Mouse (Mus musculus) limb, embryonic 10.5 days (tissue): ENCODE measurements around the gene Chadl. TPM values are rescaled to one million over a fixed set of nuclear protein-coding genes. Genes with fewer than 3 reads are reported as not detected.
A peak's percentile ranks its signal among the peaks of the same experiment; 100 is the strongest.
"Not testable (repeated sequence)": the region's sequence is repeated elsewhere in the genome, so short reads cannot be mapped to it uniquely, and the experiment has no call there.

Experiments
- DNase-seq: peaks from one replicate; pipeline ENCODE4 v3.0.0-alpha.2; 2017; ENCODE audit warnings: low spot score
- H3K27ac ChIP-seq: fragments of 300-500 bp; sonication (generic); 2 replicates; pipeline ENCODE4 v1.5.1; 2016; ENCODE audit warnings: mild to moderate bottlenecking
- H3K27me3 ChIP-seq: fragments of 300-500 bp; sonication (generic); 2 replicates; pipeline ENCODE4 v1.6.1; 2016; ENCODE audit warnings: low read depth, mild to moderate bottlenecking; ENCODE audit not compliant: poor library complexity, severe bottlenecking
- H3K36me3 ChIP-seq: fragments of 300-500 bp; sonication (generic); 2 replicates; pipeline ENCODE4 v1.6.1; 2016; ENCODE audit warnings: mild to moderate bottlenecking, moderate library complexity
- H3K4me1 ChIP-seq: fragments of 300-500 bp; sonication (generic); 2 replicates; pipeline ENCODE4 v1.6.1; 2016
- H3K4me3 ChIP-seq: fragments of 300-500 bp; sonication (generic); 2 replicates; pipeline ENCODE4 v1.5.1; 2016; ENCODE audit warnings: mild to moderate bottlenecking, moderate library complexity
- H3K9me3 ChIP-seq: fragments of 300-500 bp; sonication (generic); replicated peaks from 2 replicates; pipeline ENCODE4 v1.6.1; 2016; ENCODE audit warnings: mild to moderate bottlenecking
- WGBS: fragments of 180-500 bp; shearing (Covaris S2); methylation state at CpG from one replicate; pipeline ENCODE4 v1.1.7; 2016; 5-methylcytosine and 5-hydroxymethylcytosine counted together
- polyA plus RNA-seq: library from polyadenylated mRNA; unstranded; fragments of >200 nt; fragmentation: Nextera tagmentation; extraction: Ambion mirVana; gene quantifications from 2 replicates; pipeline ENCODE4 v1.2.1, GENCODE M21; 2016

The Chadl gene
- polyA plus RNA-seq = 1.3 and 2.4 TPM in 2 replicates

DNA sequence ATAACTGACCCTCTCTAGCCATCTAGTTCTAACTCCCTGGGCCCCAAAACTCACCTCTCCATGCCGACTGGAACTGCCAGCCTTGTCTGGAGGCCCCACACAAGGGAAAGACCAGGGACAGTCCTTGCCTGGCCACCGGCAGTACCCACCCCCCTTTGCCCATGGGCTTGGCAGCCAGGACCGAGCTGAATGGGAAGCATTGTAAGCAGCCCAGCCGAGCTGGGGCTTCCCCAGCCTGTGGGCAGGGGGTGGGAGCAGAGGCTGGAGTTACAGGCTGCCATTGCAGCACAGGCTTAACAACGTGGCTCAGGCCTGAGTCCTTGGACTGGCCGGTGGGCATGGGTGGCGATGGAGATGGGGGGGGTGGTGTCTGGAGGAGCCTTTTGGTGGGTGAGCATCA is at the start of gene Chadl:
Gene Chadl, minus strand, starts transcription at position 113 of the 400 bp plus-strand sequence.
- peak within 1 kb of the TSS; percentile 28; the same call in 1 of the 2 replicates for H3K27ac ChIP-seq

DNA sequence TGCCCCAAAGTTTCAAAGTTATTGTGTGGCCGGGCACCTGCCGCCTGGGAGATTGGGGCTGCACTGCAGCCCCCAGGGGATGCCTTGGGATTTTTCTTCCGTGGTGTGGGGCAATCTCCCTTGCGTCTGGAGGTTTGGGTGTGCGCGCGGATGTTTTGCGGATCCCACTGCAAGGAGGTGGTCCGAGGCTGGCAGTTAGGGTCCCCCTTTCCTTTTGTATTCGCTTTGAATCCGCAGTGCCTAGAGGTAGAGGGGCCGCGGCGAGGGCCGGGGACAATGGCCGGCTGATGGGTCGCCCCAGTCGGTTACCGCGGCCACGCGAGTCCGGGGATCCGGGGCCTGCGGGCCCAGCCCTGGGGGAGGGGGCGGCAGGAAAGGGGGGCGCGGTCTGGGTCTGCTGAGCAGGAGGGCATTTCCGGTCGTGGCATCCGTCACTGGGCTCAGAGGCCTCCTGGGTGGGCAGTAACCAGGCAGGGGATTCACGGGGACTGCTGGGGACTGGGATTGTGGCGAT is 48.6 kb upstream of the Chadl start:
- peaks cover 12% of the 10 kb centered on the region; the same call in 1 of the 2 replicates for H3K36me3 ChIP-seq
- DNase-seq = peak; percentile 86
- peak overlapping the region; percentile 98 for H3K27ac ChIP-seq
- H3K27me3 ChIP-seq = no peaks in the 10 kb centered on the region
- peaks cover 18% of the 10 kb centered on the region for H3K4me1 ChIP-seq
- WGBS = under 1% methylated on average over 32 of the region's 33 CpGs
- no peaks in the 10 kb centered on the region for H3K9me3 ChIP-seq
- peak overlapping the region; percentile 93 for H3K4me3 ChIP-seq

More for the DNA sequence above, at the start of gene Chadl:
- no peak for DNase-seq
- no peak within 1 kb of the TSS for H3K4me3 ChIP-seq
- peaks cover 3% of the 10 kb centered on the region for H3K36me3 ChIP-seq
- H3K4me1 ChIP-seq = peaks cover 30% of the 10 kb centered on the region
- no peaks in the 10 kb centered on the region for H3K9me3 ChIP-seq
- peaks cover 54% of the 10 kb centered on the region for H3K27me3 ChIP-seq
- 65% methylated on average over 7 of the region's 7 CpGs for WGBS

DNA sequence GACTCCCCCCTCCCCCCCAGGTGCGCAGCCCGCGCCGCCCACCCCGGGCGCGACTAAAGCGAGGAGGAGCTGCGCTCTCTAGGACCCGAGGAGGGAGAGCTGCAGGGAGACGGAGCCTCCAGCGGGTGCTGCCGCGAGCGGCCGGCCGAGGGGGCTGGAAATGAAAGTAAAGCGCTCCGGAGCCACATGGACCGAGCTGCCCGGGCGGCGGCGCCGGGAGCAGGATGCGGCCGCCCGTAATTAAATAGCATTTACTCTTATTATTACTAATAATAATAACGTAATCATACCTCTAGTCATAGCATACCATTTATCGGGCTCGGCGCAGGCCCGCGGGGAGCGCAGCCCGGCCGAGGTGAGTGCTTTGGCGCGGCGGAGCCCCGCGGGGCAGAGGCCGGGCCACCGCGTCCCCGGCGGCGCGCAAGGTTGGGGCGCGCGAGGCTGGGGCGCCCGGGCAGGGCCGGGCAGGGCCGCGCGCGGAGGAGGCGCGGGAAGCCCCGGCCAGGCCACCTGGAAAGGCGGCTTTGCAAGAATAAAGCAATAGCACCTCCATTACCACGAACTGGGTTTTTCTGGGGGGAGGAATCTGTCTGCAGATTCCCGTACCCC is 48.0 kb upstream of the Chadl start, which contains the start of the genes Zc3h7b and Rangap1:
Gene Zc3h7b, plus strand, starts transcription at position 66 of the 609 bp plus-strand sequence.
Gene Rangap1, minus strand, starts transcription at position 539 of the 609 bp plus-strand sequence.
- H3K4me1 ChIP-seq = peaks cover 18% of the 10 kb centered on the region
- H3K27me3 ChIP-seq = no peaks in the 10 kb centered on the region
- no peaks in the 10 kb centered on the region for H3K9me3 ChIP-seq
- peaks cover 12% of the 10 kb centered on the region; the same call in 1 of the 2 replicates for H3K36me3 ChIP-seq
- peak within 1 kb of the TSS; percentile 98 for H3K27ac ChIP-seq
- DNase-seq = peak; percentile 84
- WGBS = under 1% methylated on average over 65 of the region's 65 CpGs
- peak within 1 kb of the TSS; percentile 93 for H3K4me3 ChIP-seq

DNA sequence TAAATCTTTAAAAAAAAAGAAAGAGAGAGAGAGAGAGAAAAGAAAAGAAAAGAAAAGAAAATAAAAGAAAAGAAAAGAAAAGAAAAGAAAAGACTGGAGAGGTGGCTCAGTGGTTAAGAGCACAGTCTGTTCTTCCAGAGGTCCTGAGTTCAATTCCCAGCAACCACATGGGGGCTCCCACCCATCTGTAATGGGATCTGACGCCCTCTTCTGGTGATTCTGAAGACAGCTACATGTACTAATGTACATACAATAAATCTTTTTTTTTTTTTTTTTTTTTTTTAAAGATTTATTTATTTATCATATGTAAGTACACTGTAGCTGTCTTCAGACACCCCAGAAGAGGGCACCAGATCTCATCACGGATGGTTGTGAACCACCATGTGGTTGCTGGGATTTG is 45.3 kb upstream of the Chadl start:
- DNase-seq, H3K27ac ChIP-seq, H3K36me3 ChIP-seq, H3K9me3 ChIP-seq, H3K4me3 ChIP-seq, H3K27me3 ChIP-seq: not testable (repeated sequence)
- peaks cover 18% of the 10 kb centered on the region for H3K4me1 ChIP-seq
- 47% methylated on average over 2 of the region's 2 CpGs for WGBS

DNA sequence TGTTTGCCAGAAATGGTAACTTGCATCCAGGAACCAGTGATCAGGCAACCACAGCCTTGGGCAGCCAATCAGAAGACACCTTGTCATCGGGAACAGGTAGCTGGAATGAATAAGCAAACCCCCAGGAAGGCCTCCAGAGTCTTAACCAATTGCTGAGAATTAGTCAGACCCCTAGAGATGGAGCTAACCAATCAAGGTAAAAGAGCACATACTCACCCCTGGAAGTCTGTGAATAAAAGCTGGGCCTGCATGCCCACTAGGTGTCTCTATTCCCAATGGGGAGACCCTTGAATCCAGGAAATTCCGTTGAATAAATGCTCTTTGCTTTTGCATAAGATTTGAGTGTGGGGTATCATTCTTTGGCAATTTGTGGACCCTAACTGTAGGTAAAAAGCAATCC is 42.8 kb upstream of the Chadl start:
- peaks cover 8% of the 10 kb centered on the region for H3K4me1 ChIP-seq
- no peaks in the 10 kb centered on the region for H3K9me3 ChIP-seq
- WGBS = 8% methylated on average over 2 of the region's 2 CpGs
- no peak overlapping the region for H3K27ac ChIP-seq
- no peaks in the 10 kb centered on the region for H3K36me3 ChIP-seq
- H3K27me3 ChIP-seq = no peaks in the 10 kb centered on the region
- no peak overlapping the region for H3K4me3 ChIP-seq
- no peak for DNase-seq

DNA sequence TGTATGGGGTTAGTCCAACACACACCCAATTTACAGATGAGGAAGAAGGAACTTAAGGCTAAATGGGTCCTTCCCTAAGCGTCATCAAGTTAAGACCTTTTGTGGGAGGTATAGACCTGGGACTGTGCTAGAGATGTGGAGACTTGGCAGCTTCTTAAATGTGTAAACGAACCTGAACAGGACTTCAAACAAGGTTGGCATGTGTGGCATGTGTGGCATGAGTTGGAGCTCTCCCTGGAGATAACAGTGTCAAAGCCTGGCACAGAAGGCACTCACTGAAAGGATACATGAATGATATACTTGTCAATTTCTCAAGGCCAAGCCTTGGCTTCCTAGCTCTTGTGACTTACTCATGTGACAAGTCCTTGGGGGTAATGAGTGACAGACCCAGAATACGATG is 42.2 kb upstream of the Chadl start:
- H3K36me3 ChIP-seq = no peaks in the 10 kb centered on the region
- no peaks in the 10 kb centered on the region for H3K27me3 ChIP-seq
- H3K27ac ChIP-seq = no peak overlapping the region
- WGBS = 79% methylated on average over 3 of the region's 3 CpGs
- H3K4me3 ChIP-seq = no peak overlapping the region
- peaks cover 4% of the 10 kb centered on the region for H3K4me1 ChIP-seq
- DNase-seq = no peak
- H3K9me3 ChIP-seq = no peaks in the 10 kb centered on the region

DNA sequence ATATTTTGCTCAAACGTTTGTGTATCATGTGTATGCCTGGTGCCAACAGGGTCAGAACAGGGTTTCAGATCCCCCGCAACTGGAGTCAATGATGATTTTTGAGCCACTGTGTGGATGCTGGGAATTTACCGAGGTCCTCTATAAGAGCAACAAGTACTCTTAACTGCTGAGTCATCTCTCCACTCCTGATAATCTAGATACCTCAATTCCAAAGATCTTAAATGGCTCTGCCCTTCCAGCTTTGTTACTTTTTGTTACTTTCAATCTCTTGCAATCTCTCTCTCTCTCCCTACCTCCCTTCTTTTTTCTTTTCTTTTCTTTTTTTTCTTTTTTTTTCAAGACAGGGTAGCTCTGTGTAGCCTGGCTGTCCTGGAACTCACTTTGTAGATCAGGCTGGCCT is 38.0 kb upstream of the Chadl start:
- H3K4me1 ChIP-seq = no peaks in the 10 kb centered on the region
- H3K27ac ChIP-seq = no peak overlapping the region
- H3K4me3 ChIP-seq = no peak overlapping the region
- no peaks in the 10 kb centered on the region for H3K36me3 ChIP-seq
- DNase-seq = no peak
- 57% methylated on average over 3 of the region's 3 CpGs for WGBS
- no peaks in the 10 kb centered on the region for H3K27me3 ChIP-seq
- no peaks in the 10 kb centered on the region for H3K9me3 ChIP-seq

DNA sequence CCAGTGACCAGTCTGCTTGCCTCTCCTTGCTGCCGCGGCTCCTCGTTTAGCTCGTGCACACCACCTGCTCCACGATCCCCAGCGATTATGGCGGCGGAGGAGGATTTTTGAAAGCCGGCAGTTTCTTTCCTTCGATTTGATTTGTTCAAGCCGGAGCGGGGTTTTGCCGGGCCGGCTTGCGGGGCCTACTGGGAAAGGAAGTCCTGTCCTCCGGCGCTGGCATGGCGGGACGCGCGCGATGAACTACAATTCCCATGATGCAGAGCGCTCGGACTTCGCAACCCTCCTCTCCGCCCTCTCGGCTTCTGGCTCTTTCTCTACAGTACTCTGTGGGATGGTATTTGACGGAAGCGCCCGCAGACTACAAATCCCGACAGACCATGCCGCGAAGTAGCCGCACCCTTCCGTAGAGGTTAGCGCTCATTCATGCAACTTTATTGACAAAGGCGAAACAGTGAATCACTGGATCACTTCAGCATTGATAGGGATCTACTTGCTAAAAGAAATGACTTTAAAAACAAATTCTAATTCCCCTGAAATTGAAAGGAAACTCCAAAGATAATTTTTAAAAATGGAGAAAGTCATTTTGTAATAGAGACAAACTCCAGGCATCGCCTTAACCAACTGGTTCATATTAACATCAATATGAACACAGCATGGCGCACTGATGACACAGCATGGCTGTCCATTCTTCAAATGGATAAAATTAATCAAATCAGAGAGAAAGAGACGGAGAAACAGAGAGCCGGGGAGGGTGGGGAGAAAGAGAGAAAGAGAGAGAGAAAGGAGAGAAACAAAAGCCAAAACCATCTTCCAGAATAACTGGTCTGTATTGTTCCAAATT is 32.9 kb upstream of the Chadl start:
- Histone ChIP-seq H3K4me1 (peaks cover 16% of the 10 kb centered on the region), H3K9me3 (no peaks in the 10 kb centered on the region), H3K4me3 (peak overlapping the region; percentile 89), H3K27me3 (no peaks in the 10 kb centered on the region), H3K27ac (peak overlapping the region; percentile 90), H3K36me3 (peaks cover 19% of the 10 kb centered on the region)
- WGBS = 6% methylated on average over 41 of the region's 41 CpGs
- peak; percentile 95 for DNase-seq

DNA sequence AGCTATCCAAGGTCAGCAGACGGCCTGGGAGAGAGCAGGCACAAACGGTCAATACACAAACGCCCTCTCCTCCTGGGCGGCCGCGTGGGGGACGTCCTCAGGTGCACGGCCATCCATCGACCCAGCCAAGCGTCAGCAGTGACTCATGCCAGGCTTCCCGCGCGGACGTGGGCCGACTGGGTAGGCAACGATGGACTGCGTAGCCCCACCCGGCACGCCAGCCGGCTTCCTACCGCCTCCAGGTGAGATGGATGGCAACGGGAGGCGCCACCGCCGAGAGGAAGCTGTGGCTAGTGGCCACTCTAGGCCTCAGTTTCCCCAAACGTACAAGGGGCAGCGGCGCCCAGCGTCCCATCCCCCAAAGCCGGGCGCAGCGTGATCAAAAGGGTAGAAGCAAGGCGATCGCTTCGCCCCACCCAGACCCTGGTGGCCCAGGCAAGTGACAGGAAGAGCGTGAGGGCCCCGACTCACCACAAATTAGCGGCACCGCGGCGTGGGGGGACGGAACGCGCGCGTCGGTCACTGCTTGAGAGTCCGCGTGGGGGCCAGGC is 32.2 kb upstream of the Chadl start:
- under 1% methylated on average over 49 of the region's 49 CpGs for WGBS
- H3K4me3 ChIP-seq = peak overlapping the region; percentile 89
- peak; percentile 54 for DNase-seq
- peaks cover 26% of the 10 kb centered on the region for H3K36me3 ChIP-seq
- H3K9me3 ChIP-seq = no peaks in the 10 kb centered on the region
- H3K27me3 ChIP-seq = no peaks in the 10 kb centered on the region
- H3K27ac ChIP-seq = peak overlapping the region; percentile 90
- H3K4me1 ChIP-seq = peaks cover 16% of the 10 kb centered on the region

DNA sequence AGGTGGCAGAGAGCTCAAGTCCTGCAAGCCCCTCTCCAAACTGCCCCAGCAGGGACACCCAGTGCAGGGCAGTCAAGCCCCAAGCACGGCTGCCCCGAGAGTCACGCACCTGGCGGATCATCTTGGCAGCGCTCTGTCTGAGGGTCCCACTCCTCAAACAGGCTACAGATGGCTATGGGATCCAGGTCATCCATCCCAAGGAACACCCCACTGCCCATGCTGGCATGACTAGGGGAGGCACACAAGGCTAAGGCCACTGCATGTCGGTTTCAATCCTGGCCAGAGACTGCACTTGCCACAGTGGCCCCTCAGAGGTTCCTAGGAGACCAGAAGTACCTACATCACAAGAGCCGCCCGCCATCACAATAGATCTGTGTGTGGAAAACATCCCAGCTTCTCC is 28.9 kb upstream of the Chadl start:
- Histone ChIP-seq H3K4me1 (peaks cover 16% of the 10 kb centered on the region), H3K27ac (no peak overlapping the region), H3K4me3 (no peak overlapping the region), H3K9me3 (no peaks in the 10 kb centered on the region), H3K27me3 (no peaks in the 10 kb centered on the region), H3K36me3 (peaks cover 60% of the 10 kb centered on the region)
- WGBS = 98% methylated on average over 8 of the region's 8 CpGs
- DNase-seq = no peak

DNA sequence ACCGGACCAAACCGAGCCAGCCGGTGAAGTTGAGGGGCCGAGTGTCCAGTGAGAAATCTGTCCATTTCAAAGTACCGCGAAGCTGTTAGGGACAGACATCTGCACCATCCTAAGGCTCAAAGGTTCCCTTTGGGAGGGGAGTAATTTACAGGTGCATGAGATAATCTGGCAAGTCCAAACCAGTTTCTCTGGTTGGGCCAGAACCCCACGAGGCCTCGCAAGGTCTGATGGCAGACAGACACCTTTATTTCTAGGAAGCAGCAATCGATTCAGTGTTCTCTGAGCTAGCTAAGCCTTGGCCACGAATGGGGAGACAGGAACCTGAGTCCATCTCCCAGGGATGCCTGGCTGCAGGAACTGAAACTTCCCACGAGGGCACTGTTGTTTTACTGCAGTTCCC is 26.6 kb upstream of the Chadl start:
- H3K9me3 ChIP-seq = no peaks in the 10 kb centered on the region
- peaks cover 83% of the 10 kb centered on the region for H3K36me3 ChIP-seq
- peaks cover 10% of the 10 kb centered on the region for H3K4me1 ChIP-seq
- DNase-seq = no peak
- H3K27me3 ChIP-seq = no peaks in the 10 kb centered on the region
- WGBS = 92% methylated on average over 11 of the region's 11 CpGs
- H3K4me3 ChIP-seq = no peak overlapping the region
- no peak overlapping the region for H3K27ac ChIP-seq

DNA sequence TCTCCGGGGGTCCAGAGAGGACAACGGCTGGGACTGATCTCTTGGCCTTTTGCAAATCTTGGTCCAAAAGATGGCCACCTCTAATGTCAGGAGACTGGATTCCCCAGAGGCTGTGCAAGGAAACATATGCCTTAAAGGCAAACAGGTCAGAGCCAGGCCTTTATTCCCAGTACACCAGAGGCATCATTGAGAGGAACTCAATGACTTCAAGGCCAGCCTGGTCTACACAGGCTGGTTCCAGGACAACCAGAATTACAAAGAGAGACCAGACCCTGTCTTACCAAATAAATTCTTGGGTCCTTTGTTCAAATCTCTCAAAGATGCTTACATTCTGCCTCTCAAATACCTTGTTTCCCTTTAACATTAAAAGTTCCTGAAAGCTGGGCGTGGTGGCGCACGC is 25.3 kb upstream of the Chadl start:
- WGBS = 95% methylated on average over 5 of the region's 5 CpGs
- DNase-seq = no peak
- H3K4me1 ChIP-seq = 0 out of 2 replicates have a peak, but pooled peaks cover 3% of the 10 kb centered on the region
- H3K9me3 ChIP-seq = no peaks in the 10 kb centered on the region
- H3K27ac ChIP-seq = no peak overlapping the region
- H3K4me3 ChIP-seq = no peak overlapping the region
- peaks cover 96% of the 10 kb centered on the region for H3K36me3 ChIP-seq
- H3K27me3 ChIP-seq = no peaks in the 10 kb centered on the region

DNA sequence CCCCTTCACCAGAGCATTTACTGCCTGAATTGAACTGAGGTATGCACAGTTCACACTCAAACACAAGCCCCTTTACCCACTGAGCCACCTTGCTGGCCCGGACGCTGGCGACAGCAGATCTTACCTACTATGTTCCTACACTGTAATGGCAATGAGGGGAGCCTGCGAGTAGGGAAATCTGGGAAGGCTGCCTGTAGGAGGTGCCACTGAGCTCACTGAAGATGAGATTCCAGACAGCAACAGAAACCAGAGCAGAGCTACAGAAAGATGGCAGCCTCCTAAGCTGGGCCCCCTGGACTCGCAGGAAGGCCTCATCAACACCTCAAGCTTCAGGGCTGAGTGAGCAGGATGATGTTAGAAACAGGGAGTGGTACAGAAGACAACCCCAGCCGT is 22.0 kb upstream of the Chadl start:
- 93% methylated on average over 6 of the region's 6 CpGs for WGBS
- no peak for DNase-seq
- H3K27me3 ChIP-seq = no peaks in the 10 kb centered on the region
- no peak overlapping the region for H3K27ac ChIP-seq
- H3K36me3 ChIP-seq = peaks cover 95% of the 10 kb centered on the region
- no peaks in the 10 kb centered on the region for H3K4me1 ChIP-seq
- H3K4me3 ChIP-seq = no peak overlapping the region
- H3K9me3 ChIP-seq = no peaks in the 10 kb centered on the region
